Mouse (Mus musculus) thymus, postnatal 10 days (tissue): ENCODE measurements around the gene Trmt6.
A peak's percentile ranks its signal among the peaks of the same experiment; 100 is the strongest.

ENCODE experiments used
- DNase-seq, 2 experiments: peaks; one replicate each; pipeline ENCODE4 v3.0.0; 2021; ENCODE audit warnings: low spot score in 2 of 2

Trmt6 gene

GRCm38 (mm10) chr2:132815608-132816314 lies at the start of gene Trmt6, which contains the start of gene Mcm8:
Gene Trmt6, minus strand, starts transcription at chr2:132816055.
Gene Mcm8, plus strand, starts transcription at chr2:132816141.
- peak; percentile 85 to 86 for DNase-seq

GRCm38 (mm10) chr2:132863325-132863724 lies 47.5 kb upstream of the Trmt6 start:
- DNase-seq = no peak

- no peak for DNase-seq
Measured at GRCm38 (mm10) chr2:132861456-132861855, 45.6 kb upstream of the Trmt6 start.

GRCm38 (mm10) chr2:132860435-132860834 lies 44.6 kb upstream of the Trmt6 start:
- DNase-seq = no peak

GRCm38 (mm10) chr2:132856333-132856732 lies 40.5 kb upstream of the Trmt6 start:
- no peak for DNase-seq

GRCm38 (mm10) chr2:132853051-132853450 lies 37.2 kb upstream of the Trmt6 start:
- DNase-seq = no peak

GRCm38 (mm10) chr2:132849141-132849540 lies 33.3 kb upstream of the Trmt6 start:
- no peak for DNase-seq

- no peak for DNase-seq
Measured at GRCm38 (mm10) chr2:132848361-132848760, 32.5 kb upstream of the Trmt6 start.

GRCm38 (mm10) chr2:132847581-132847980 lies 31.7 kb upstream of the Trmt6 start:
- DNase-seq = no peak

- DNase-seq = peak; percentile 94 to 99
Measured at GRCm38 (mm10) chr2:132846407-132847358, 30.8 kb upstream of the Trmt6 start, which contains the start of gene Crls1. Gene Crls1, plus strand, starts transcription at chr2:132846666.

- DNase-seq = no peak
Measured at GRCm38 (mm10) chr2:132841071-132841470, 25.2 kb upstream of the Trmt6 start.

- DNase-seq = no peak
Measured at GRCm38 (mm10) chr2:132802976-132803375, 12.9 kb downstream of the Trmt6 start.

GRCm38 (mm10) chr2:132794204-132794586 lies 21.7 kb downstream of the Trmt6 start:
- DNase-seq = no peak

GRCm38 (mm10) chr2:132793441-132794203 lies 22.2 kb downstream of the Trmt6 start:
- no peak for DNase-seq

- no peak for DNase-seq
Measured at GRCm38 (mm10) chr2:132784039-132784438, 31.8 kb downstream of the Trmt6 start.

GRCm38 (mm10) chr2:132781439-132782068 lies 34.3 kb downstream of the Trmt6 start:
- peak; percentile 66 to 85 for DNase-seq

- DNase-seq = no peak
Measured at GRCm38 (mm10) chr2:132780978-132781377, 34.9 kb downstream of the Trmt6 start, which contains the start of gene Chgb. Gene Chgb, plus strand, starts transcription at chr2:132781278.

- DNase-seq = no peak
Measured at GRCm38 (mm10) chr2:132770822-132771221, 45.0 kb downstream of the Trmt6 start.

GRCm38 (mm10) chr2:132757911-132758310 lies 57.9 kb downstream of the Trmt6 start:
- no peak for DNase-seq
